Mouse (Mus musculus) lung, postnatal 14 days (tissue): ENCODE results near the gene Olfr608.
"Not testable (repeated sequence)": the region's sequence is repeated elsewhere in the genome, so short reads cannot be mapped to it uniquely, and the experiment has no call there.

Experiments used
- DNase-seq: peaks from one replicate; pipeline ENCODE4 v3.0.0; 2021

The Olfr608 gene

GRCm38 (mm10) chr7:103469577-103469976 is at the start of gene Olfr608:
Gene Olfr608, plus strand, starts transcription at chr7:103469877.
- DNase-seq, result no peak

DNA sequence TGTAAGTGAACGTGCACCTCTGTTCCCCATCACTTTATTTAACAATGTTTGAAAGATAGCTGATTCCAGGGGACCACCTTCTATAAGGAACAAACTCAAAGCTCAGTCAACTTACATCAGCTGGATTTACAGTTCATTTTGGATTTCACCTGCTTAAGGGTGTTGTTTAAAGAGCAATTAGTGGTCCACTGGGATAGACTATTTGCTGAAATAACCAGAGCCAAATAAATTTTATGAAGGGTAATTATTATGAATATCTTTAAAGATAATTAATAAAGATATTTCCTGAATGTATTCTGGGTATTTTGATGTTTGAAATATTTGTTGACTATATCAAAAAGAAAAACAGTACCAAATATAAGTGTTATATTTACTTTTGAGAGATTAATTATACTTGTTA is 24.3 kb upstream of the Olfr608 start, which contains the start of gene Olfr605:
Olfr605 (minus strand) TSS at position 101 of the 400 bp plus-strand sequence.
- no peak for DNase-seq

GRCm38 (mm10) chr7:103448746-103449145 is 20.9 kb upstream of the Olfr608 start, which contains the start of gene Olfr606:
Gene Olfr606, plus strand, starts transcription at chr7:103449046.
- no peak for DNase-seq

DNA sequence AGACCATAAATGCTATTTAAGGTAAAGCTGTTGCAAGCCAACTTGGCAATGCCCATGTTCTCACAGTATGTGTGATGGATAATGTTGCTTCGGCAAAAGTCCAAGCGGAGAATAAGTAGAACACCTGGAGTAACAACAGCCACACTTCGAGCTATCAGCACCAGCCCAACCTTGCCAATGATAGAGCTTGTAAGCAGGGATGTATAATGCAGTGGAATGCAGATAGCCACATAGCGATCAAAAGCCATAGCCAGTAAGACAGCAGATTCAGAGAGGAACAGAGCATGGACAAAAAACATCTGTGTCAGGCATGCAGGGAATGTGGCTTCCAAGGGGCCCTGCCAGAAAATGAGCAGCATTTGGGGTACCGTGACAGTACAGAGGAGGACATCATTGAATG is 9.1 kb upstream of the Olfr608 start:
- DNase-seq, result no peak

- DNase-seq, result not testable (repeated sequence)
Measured at GRCm38 (mm10) chr7:103477106-103477505, 7.4 kb downstream of the Olfr608 start.

DNA sequence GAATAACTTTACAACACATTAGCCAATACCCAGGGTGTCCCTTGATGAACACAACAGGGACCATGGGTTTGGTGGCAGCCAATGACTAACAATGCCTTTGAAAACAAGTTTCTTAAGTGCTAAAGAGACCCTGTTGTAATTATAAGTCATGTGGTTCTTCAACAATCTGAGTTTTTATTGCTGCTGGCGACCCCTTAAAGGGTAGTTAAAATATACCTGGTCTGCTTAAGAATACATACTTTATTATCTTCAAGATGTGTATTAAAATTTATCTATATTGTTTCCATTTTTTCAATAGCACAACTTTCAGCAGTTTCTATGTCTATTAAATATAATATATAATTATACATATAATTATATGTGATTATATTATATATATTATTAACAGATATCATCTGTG is 28.3 kb downstream of the Olfr608 start, which contains the start of gene Olfr609:
Olfr609 (minus strand) TSS at position 101 of the 400 bp plus-strand sequence.
- no peak for DNase-seq

- no peak for DNase-seq
Measured at GRCm38 (mm10) chr7:103512022-103512421, 42.3 kb downstream of the Olfr608 start, which contains the start of gene Olfr610. Gene Olfr610, minus strand, starts transcription at chr7:103512122.

- DNase-seq, result not testable (repeated sequence)
Measured at GRCm38 (mm10) chr7:103520746-103521145, 51.1 kb downstream of the Olfr608 start, which contains the start of gene Olfr611. Gene Olfr611, minus strand, starts transcription at chr7:103520846.
